Mouse (Mus musculus) C2C12 (cell line): Measurements from ENCODE around the gene Mrpl43.

Experiments used
- CEBPB ChIP-seq: IDR thresholded peaks from one replicate; pipeline ENCODE4 v1.6.1; 2011; ENCODE audit warnings: low read depth, mild to moderate bottlenecking, control low read depth, moderate library complexity
- CTCF ChIP-seq: IDR thresholded peaks from one replicate; pipeline ENCODE4 v1.5.1; 2011; ENCODE audit not compliant: control insufficient read depth, insufficient read depth, insufficient read length
- MAX ChIP-seq: IDR thresholded peaks from one replicate; pipeline ENCODE4 v1.6.1; 2011; ENCODE audit warnings: mild to moderate bottlenecking, control low read depth
- MYOG ChIP-seq: IDR thresholded peaks from one replicate; pipeline ENCODE4 v1.6.1; 2011; ENCODE audit not compliant: control insufficient read depth, insufficient read length; ENCODE audit errors: extremely low read depth
- USF1 ChIP-seq: IDR thresholded peaks from one replicate; pipeline ENCODE4 v1.6.1; 2011; ENCODE audit warnings: low read depth, mild to moderate bottlenecking, control low read depth, moderate library complexity

GRCm38 (mm10) chr19:45007425-45008191, 1.4 kb upstream of the Mrpl43 start:
- no peak for TF ChIP-seq MAX
- no peak for TF ChIP-seq CTCF
- no peak for TF ChIP-seq USF1
- no peak for TF ChIP-seq CEBPB
- no peak for TF ChIP-seq MYOG
